Mouse (Mus musculus): ENCODE results near the gene Pard3.

Gene Pard3

DNA sequence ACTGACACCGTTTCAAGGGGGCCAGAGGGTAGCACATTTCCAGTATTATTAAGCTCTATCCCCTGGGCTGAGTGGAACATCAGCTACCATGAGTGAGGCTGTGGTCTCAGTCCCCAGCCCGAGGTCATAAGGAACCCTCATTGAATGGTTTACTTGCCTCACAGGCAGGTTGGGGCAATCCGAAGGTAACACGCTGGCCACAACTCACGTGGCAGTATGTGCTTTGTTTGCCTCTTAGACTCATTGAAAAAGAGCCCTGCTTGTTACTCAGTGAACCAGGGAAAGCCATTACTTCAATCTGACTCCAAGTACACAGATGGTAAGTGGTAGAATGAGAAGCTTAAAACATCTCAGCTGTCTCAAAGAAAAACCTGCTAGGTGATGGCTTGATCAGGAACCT, 236.8 kb downstream of the Pard3 start:
- no peak for DNase-seq

DNA sequence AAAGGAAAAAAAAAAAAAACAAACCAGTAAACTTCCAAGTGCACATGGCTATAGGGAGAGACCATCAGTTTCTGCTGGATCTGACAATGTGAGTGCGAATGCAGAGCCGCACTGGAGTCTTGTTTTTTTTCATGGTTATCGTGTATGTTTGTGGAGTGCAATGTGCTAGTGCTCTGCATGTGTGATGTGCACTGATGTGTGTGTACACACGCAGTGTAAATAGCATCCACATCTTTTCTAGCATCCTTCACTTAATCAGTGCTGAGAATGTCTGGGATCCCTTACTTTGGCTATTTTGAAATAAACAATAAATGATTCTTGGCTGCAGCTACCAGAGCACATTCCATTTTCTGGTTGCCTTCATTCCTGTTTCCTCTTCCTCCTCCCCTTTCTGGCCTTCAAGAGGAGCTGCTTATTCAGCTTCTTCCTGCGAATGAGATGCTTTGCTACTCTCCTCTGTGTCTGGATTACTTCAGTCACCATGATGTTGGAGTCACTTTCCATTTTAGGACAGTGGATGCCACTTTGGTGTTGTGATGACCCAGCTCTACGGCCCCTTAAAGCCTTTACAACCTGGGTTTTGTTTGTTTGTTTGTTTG, 239.3 kb downstream of the Pard3 start:
- no peak for DNase-seq

DNA sequence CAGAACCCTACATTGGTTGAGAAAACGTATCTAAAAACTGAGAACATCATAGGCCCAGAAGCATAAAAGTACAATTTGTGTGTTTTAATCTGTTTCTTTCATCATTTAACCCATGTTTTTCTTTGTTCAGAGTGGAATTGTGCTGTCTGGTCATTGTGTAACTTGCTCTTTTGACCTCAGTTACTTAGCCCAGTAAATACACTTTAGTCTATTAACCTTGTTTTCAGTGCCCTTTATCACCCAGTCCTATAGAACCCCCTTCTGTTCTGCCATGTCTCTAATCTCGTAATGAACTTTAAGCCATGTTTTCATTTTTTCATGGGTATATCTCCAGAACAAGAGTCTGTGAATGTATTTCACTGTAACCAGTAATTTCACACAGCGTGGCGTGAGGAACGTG, 243.3 kb downstream of the Pard3 start:
- no peak for DNase-seq

DNA sequence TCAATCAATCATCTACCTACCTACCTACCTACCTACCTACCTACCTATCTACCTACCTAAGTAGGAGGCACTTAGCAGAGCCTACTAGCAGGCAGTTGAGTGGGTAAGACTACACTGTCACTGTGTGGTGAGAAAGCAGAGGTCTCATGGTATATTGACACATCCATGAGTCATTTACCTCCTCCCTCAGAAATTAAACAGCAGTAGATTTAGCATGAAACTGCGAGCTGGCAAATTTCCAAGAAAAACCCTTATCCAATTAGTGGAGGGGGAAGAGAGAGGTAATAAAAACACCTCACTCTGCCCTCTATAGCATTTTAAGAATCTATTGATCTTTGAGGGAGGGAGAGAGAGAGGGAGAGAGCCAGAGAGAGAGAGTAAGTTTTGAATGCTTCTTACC, 245.7 kb downstream of the Pard3 start:
- no peak for DNase-seq

DNA sequence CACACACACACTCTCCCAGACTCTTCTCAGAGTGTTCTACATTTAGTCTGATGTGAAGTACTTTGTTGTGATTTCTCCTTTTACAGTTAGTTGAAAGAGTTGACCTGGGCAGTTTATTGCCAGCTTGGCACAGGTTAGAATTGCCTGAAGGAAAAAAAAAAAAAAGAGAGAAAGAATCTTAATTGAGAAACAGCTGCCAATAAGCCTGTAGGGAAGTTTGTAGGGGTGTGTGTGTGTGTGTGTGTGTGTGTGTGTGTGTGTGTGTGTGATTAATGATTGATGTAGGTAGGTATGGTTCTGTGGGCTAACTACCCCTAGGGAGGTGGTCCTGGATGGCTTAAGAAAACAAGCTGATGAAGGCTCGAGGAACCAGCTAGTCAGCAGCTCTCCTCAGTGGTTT, 252.1 kb downstream of the Pard3 start:
- DNase-seq = no peak

DNA sequence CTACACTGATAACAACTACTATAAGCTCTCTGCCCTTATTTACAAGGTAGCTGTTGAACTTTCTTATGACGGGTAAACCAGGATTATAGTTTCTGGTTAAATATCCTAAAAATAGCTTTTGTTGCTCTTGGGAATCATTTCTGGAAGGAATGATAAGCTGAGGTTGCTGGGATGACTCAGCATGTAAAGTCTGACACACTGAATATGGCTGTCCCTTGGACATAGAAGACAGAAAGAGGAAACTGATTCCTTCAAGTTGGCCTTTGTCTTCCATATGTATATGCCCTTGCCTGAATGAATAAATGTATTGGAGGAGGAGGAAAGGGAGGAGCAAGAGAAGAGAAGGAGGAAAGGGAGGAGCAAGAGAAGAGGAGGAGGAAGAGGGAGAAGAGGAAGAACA, 254.2 kb downstream of the Pard3 start:
- DNase-seq = no peak

DNA sequence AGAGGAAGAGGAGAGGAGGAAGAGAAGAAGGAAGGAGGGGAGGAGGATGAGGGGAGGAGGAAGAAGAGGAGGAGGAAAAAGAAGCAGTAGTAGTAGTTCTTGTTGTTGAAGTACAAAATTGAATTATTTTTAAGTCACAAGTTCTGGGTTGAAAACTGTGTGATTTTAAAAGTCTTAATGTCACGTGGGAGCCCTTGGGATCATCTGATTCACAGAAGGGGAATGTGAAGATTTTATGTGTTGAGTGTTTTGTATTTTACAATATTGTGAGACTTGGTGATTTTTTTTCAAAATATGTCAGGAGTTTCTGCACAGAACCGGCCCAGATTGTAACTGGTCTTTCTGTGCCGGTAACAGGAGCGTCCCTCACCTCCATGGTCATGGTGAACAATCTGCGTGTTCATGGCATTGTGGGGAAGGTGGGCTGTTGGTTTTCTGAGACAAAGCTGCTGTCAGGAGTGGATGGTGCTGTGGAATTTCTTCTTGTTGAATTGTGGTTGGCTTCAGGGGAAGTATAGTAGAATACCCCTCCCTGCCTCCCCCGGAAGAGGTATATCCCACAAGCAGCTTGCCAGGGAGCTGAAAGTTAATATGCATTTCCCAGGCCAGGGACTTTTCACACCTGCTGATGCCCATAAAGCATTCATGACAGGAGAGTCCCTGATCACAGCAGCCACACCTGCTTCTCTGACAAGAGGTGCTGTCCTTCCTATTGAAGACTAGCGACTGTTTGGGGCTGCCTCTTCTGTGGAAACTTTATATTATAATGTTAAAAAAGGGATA, 254.9 kb downstream of the Pard3 start:
- no peak for DNase-seq

DNA sequence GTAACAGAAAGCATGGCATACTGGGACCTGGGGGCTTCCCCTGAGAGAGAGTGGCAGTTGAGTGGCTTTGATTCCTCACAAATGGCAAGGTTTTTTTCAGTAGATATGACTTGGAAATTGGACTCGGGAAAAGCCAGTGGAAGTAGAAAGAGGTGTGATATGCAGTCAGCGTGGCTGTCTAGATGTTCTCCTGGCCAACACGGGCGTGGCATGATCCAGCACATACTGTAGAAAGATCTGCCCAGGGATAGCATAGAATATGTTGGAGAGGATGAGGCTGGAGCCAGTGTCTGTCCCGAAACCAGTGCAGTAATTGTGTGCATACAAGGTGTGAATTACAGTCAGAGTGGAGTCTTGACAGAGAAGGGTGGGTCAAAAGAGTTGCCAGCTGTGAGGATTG, 257.2 kb downstream of the Pard3 start:
- DNase-seq = no peak

DNA sequence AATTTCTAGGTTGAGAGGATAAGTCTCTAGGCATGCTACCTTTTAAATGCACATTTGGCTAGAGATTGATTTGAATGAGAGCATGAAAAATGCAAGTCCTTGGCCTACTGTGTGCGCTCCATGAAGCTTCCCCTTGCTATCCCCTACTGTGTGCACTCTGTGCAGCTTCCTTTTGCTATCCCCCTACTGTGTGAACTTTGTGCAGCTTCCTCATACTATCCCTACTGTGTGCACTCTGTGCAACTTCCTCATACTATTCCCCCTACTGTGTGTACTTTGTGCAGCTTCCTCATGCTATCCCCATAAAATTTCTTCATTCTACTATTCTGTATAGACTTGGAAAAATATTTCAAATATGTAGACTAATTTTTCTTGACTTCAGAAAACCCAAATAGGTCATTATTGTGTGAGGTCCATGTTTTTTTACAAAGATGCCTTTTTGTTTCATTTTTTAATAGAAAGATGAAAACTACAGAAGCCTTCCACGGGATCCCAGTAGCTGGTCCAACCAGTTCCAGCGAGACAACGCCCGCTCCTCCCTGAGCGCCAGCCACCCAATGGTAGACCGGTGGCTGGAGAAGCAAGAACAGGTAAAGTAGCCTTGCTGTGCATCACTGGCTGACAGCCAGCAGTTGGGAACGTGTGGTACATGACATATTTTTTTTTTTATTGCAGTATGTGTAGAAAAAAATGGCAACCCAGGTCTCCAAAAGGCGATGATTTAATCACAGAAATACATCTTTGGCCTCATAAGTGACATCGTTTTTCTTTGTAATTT, 260.1 kb downstream of the Pard3 start:
- no peak for DNase-seq

DNA sequence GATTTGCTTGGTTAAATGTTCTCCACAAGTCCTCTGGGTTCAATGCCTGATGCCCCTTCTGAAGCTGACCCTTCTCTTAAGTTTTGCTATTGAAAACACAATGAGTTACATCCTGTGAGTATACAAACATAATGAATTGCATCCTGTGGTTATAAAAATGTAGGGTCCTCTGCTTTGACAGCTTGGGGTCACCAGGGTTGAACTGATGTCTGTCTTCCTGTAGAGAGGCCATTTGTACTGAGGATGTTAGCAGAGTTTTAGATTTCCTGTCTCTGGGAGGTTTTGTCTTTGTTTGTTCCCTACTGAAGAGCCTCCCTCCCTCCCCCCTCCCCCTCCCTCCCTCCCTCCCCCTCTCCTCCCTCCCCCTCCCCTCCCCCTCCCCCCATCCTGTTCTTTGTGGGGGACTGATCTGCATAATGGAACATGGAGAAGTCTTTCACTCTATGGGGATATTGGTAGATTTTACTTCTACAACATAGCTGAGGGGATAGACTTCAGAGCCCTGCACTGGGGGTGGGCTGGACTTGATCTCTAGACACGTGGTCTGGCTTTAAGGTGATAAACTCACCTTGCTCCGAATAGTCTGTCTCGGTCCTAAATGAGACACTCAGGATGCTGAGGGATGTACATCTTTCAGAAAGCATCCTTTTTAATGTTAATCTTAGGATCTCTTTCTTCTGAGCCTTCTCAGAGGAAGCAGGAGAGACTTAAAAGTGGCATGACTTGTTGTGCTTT, 261.3 kb downstream of the Pard3 start:
- DNase-seq = no peak

DNA sequence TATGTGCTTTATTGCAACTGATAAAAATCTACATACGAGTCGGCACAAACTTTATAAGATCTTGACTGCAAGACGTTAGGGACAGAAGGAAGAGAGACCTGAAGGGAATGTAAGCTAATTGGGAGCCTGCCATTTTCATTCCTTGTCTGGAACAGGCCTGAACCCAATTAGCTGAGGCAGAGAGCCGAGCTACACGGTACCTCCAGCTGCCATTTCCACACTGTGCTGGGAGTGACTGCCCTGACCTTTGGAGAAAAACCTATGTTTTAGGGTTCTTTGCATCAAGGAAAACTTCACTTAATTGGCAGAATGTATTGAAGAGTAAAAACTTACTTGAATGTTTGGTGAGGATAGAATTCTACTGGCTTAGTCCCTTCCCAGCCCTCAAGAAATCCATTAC, 262.1 kb downstream of the Pard3 start:
- DNase-seq = no peak

DNA sequence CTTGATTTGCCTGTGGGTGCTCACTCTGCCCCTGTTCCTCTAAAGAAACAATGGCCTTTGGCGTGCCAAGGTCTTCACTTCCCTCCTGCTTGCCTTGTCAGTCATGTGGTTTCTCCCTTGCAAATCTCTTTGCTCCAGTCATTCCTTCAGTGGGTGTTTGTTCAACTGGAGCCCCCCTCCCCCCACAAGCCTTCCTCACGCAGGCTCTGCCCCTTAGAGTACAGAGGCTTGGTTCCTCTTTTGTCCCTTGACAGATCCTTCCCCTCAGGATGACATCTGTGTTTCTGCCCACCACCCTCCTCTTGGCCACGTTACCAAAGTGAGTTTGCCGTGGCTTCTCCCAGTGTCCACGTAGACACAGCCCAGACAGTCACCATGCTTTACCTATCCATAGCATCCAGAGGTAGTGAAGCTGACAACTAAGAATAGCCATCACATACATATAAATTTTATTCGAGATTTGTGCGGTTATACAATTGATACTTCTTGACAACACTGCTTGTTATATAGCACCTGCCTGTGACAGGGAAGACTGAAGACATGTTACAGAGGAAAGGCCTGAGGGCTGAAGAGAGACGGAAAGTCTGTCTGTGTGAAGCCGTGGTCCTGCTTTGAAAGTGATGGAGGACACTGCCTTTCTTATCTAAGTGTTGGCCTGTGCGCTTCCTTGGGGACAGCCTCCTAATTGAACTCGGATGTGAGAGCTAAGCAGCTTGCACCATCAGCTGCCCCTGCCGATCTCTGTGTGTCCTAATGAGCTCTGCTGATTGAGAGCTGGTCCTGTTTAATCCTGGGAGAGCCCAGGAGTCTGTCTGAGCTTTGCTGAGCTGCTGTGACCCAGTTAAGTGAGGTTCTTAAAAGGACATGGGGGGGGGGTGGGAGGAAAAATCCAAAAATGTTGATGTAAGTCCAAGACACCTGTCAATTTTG, 266.8 kb downstream of the Pard3 start:
- no peak for DNase-seq

DNA sequence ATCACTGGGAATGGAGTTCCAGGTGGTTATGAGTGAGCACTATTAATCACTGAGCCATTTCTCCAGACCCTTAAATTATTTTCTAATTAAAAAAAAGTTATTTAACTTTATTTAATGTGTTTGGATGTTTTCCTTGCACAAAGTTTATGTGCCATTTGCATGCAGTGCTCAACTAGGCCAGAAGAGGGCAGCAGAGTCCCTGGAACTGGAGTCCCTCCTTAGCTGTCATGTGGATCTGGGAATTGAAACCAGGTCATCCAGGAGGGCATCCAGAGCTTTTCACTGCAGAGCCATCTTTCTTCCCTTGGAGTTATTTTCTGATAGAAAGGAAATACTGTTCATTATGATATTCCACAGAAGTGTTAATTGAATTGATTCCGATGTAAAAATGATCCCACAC, 268.1 kb downstream of the Pard3 start:
- peak; percentile 79 for DNase-seq

DNA sequence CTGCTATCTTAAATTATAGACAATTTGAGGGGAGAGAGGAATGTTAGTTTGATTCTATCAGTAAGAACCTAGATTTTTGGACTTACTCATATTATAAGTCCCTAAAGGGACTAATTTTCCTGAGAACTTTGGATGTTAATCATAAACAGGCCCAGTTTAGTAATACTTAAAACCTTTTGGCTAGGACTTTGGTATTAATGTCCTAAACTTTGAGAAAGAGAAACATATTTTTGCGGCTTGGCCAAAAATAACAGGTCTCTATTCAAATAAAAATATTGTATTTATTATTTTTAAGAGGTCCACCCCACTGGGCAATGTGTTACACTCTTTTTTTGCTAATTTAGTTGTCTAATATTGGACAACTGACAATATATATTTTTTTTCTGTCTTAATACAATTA, 271.5 kb downstream of the Pard3 start:
- no peak for DNase-seq

DNA sequence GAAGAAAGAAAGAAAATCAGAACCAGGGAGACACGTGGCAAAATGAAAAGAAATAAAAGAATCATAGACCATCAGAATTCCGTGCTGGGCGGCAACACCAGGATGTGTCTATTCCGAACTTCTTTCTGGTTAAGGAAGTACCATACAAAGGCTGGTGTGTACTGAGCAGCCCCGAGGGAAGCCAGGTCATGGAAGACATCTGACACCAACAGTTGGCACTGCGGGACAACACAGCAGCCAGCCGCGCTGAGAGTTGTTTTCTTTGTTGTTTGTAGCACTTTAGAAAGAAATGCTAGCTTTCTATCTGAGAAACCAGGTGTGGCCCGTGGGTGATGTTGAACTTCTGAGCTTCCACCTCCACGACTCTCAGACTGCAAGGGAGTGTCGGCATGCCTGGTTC, 274.5 kb downstream of the Pard3 start:
- no peak for DNase-seq

DNA sequence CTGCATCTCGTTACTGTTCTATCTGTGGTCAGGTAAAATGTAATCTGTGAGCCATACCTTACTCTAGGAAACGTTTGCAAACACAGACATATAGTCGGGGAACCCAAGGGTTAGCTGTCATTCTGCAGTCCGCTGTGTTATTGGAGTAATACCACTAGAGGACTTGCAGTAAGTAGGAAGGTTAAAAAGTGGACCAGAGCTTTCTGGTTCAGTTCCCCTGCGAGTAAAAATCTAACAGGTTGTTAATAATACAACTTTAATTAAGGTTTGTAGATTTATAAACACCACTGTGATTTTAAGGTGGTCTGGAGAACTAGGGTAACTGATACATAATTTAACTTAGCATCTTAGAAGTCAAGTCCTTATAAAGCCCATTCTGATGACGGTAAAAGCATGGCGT, 277.4 kb downstream of the Pard3 start:
- DNase-seq = no peak

DNA sequence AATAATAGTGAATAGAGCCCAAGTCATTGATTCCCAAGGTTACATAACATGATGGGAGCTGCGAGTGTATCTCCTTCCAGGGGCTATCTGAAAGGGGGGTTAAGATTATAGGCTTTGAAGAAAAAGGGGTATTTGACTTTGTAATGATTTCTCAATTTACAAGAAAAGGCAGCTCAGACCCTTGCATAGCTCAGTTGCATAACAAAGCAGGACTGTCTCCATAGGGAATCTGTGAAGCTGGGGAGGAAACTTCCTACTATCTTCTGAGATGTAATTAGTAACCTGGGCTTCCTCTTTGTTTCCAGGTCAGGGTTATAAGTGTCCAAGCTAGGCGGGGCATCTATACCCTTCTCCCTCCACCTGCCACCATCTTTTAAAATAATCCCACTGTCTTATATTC, 279.4 kb downstream of the Pard3 start:
- no peak for DNase-seq

DNA sequence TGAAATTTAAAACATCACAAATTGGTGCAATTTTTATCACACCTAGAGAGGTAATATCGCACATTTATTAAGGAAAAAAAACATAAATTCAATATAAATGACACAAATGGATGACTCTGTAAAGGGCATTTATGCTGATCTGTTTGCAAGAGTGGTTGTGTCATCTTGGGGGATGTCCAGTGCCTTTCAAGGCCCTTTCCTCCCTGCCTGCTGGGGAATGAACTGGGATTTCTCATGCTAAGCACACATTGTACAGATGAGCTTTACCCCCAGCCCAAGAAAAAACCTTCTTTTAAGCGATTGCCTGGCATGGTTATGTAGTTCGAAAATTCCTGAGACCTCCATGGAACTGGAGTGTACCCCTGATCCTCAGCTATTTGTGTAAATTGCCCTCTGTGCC, 280.7 kb downstream of the Pard3 start:
- no peak for DNase-seq

DNA sequence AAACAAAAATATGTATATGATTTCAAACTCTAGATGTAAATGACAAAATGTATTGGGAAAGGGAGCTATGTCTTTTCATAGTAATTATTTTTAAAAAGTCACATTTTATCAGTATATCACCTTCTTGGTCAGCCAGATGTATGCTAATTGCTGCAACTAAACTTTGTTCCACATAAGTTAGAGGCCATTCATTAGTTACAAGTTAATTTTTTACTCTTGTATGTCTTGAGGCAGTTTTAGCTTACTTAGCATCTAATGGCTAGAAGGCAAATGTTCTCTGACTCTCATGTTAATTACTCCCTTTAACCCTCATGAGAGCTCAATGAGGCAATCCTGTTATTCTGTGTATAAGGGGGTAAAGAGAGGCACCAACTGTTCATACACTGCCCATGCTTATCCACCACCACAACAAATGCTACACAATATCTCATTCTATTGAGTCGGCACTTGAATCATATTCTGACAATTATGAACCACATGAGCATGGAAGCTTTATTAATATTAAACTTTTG, 282.3 kb downstream of the Pard3 start:
- DNase-seq = no peak

DNA sequence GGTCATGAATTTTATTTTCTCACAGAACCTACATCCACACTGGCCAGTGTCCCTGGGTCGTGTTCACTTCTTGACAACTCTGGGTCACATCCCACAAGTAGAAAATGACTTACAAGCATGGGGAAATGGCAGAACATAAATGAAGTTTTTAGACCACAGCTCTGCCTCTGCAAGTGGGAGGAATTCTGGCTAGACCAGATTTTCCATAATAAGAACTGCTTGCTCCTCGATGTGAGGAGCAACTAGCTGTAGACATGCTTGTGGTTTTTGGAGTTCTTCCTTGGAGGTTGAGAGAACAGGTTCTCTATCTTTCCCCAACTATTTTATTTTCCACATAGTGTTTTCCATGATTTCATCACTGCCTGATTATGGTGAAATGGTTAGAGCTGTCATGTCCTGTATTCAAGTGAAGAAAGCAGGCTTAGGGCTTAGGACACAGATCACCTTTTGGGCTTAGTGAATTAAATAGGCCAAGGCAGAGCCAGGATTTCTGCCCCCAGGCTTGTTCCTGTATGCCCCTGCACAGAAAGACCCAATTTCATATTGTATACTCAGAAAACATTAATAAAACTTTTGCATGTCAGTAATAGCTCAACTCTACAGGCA, 284.3 kb downstream of the Pard3 start:
- no peak for DNase-seq

DNA sequence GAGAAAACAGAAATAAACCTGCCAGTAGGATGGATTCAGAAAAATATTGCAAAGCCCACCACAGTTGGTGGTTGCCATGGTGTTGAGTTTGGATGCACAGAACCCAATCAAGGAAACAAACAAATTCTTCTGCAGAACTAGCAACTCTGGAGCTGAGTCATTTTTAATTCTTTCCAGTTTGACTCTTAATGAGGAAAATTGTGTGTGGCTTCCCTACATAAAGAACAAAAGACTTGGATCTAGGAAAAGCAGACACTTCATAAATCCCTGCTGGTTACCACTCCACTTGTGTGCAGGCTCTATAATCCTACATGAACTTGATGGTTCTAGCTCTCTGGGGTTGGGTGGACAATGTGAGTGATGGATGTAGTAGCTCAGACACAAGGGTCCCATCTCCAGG, 298.1 kb downstream of the Pard3 start:
- DNase-seq = no peak

DNA sequence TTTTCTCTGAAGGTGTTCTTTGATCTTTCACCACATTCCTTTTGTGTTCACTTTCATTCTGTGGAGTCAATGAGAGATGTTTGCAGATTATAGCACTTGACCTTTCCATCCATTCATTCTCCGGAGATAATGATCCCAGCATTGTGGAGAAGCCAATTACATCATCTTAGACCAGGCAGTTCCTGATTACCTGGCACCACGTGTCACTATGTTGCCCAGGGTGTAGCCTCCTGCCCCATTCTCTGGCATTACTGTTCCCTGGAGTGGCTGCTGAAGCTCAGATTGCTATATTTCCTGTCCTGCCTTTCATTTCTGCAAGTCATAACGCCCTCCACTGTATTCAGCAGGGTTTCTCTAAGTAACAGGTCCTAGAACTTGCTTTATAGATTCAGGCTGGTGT, 304.7 kb downstream of the Pard3 start:
- DNase-seq = no peak

Data from lung, postnatal 14 days (tissue).